Comparison of ENCODE assay signal across 16 mouse cellular contexts in the genomic region with DNA sequence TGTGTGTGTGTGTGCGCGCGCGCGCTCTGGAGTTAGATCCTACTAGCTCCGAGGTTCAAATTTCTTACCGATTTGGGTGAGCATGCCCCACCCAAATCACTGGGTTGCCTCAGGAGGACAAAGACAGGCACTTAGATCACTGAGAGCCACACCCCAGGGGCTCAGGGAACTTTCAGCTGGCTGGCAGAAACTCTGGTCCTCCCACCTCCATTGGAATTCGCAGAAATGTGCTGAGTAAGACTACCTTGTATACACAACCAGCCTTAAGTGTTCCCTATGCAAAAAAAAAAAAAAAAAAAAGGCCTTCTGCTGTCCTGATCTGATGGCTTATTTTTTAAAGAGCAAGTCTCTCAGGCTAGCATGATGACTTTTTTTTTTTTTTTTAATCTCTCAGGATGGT. TPM values are rescaled to one million over a fixed set of nuclear protein-coding genes. Genes with fewer than 3 reads are reported as not detected.
DNase-seq lines count a peak whose midpoint lies in the region; ATAC-seq lines count a peak whose summit lies in the region.
"Had no signal": no experiment of that assay in that cellular context is flagged by ENCODE, and none has a peak within 500 bp of the region (broad histone marks: within the 10 kb centered on the region; RNA-seq: fewer than 3 reads in every experiment).

No protein-coding gene starts in this region.

- no peak overlapping the region for H3K4me2 ChIP-seq in forebrain, embryonic 15.5 days (replicated peaks)
- no peak overlapping the region for H3K4me2 ChIP-seq in embryonic facial prominence, embryonic 15.5 days (replicated peaks)
- no peak overlapping the region for H3K4me2 ChIP-seq in stomach, embryonic 14.5 days (replicated peaks; ENCODE audit: low read depth, low read length)
- H3K4me2 ChIP-seq in forebrain, embryonic 12.5 days, result no peak overlapping the region
- H3K4me2 ChIP-seq: heart, embryonic 11.5 days; limb, embryonic 12.5 days had no signal

- 0 out of 2 replicates have a peak overlapping the region, but pooled peaks have one; percentile 35 for H3K27ac ChIP-seq in forebrain, embryonic 10.5 days
- no peak overlapping the region for H3K27ac ChIP-seq in forebrain, embryonic 15.5 days (replicated peaks)
- H3K27ac ChIP-seq in embryonic facial prominence, embryonic 15.5 days (replicated peaks), result no peak overlapping the region
- H3K27ac ChIP-seq in stomach, embryonic 14.5 days (ENCODE audit: low read length), result no peak overlapping the region
- H3K27ac ChIP-seq in forebrain, embryonic 12.5 days, result no peak overlapping the region
- H3K27ac ChIP-seq: limb, embryonic 12.5 days; macrophage had no signal

- peaks cover 48% of the 10 kb centered on the region for H3K4me1 ChIP-seq in forebrain, embryonic 10.5 days
- peaks cover 26% of the 10 kb centered on the region for H3K4me1 ChIP-seq in forebrain, embryonic 15.5 days
- H3K4me1 ChIP-seq in embryonic facial prominence, embryonic 15.5 days, result no peaks in the 10 kb centered on the region
- peaks cover 23% of the 10 kb centered on the region for H3K4me1 ChIP-seq in stomach, embryonic 14.5 days (ENCODE audit: control insufficient read depth, insufficient read depth, low read length)
- peaks cover 36% of the 10 kb centered on the region for H3K4me1 ChIP-seq in forebrain, embryonic 12.5 days

- no peaks in the 10 kb centered on the region for H3K9me3 ChIP-seq in forebrain, embryonic 10.5 days
- no peaks in the 10 kb centered on the region for H3K9me3 ChIP-seq in forebrain, embryonic 15.5 days
- no peaks in the 10 kb centered on the region for H3K9me3 ChIP-seq in embryonic facial prominence, embryonic 15.5 days (replicated peaks)
- no peaks in the 10 kb centered on the region for H3K9me3 ChIP-seq in stomach, embryonic 14.5 days (ENCODE audit: control insufficient read depth, low read depth, low read length)
- no peaks in the 10 kb centered on the region for H3K9me3 ChIP-seq in forebrain, embryonic 12.5 days
- H3K9me3 ChIP-seq: limb, embryonic 12.5 days had no signal

- peaks cover 9% of the 10 kb centered on the region; the same call in 1 of the 2 replicates for H3K27me3 ChIP-seq in forebrain, embryonic 10.5 days (ENCODE audit: poor library complexity, severe bottlenecking)
- H3K27me3 ChIP-seq in forebrain, embryonic 15.5 days, result no peaks in the 10 kb centered on the region
- H3K27me3 ChIP-seq in embryonic facial prominence, embryonic 15.5 days, result no peaks in the 10 kb centered on the region
- H3K27me3 ChIP-seq in stomach, embryonic 14.5 days (ENCODE audit: control insufficient read depth, insufficient read depth, low read length), result no peaks in the 10 kb centered on the region
- peaks cover 28% of the 10 kb centered on the region for H3K27me3 ChIP-seq in forebrain, embryonic 12.5 days
- H3K27me3 ChIP-seq: limb, embryonic 12.5 days had no signal

- no peak for DNase-seq in forebrain, embryonic 10.5 days (ENCODE audit: extremely low spot score, low spot score)
- peak; percentile 24 for DNase-seq in kidney, postnatal 10 days
- no peak for DNase-seq in kidney, postnatal 14 days
- no peak for DNase-seq in layer of hippocampus, adult 9-11 months
- DNase-seq: adrenal gland, adult 2 months; cerebellum, postnatal 25 days; layer of hippocampus, postnatal 36 days had no signal

- H3K9ac ChIP-seq in forebrain, embryonic 15.5 days (replicated peaks), result no peak overlapping the region
- H3K9ac ChIP-seq in embryonic facial prominence, embryonic 15.5 days, result no peak overlapping the region
- no peak overlapping the region for H3K9ac ChIP-seq in stomach, embryonic 14.5 days (replicated peaks; ENCODE audit: low read depth, low read length)
- no peak overlapping the region for H3K9ac ChIP-seq in forebrain, embryonic 12.5 days
- H3K9ac ChIP-seq: limb, embryonic 12.5 days had no signal

- no peak overlapping the region for H3K4me3 ChIP-seq in forebrain, embryonic 10.5 days
- no peak overlapping the region for H3K4me3 ChIP-seq in forebrain, embryonic 15.5 days
- H3K4me3 ChIP-seq in embryonic facial prominence, embryonic 15.5 days (replicated peaks), result no peak overlapping the region
- H3K4me3 ChIP-seq in stomach, embryonic 14.5 days (ENCODE audit: low read depth, low read length), result no peak overlapping the region
- H3K4me3 ChIP-seq in forebrain, embryonic 12.5 days (replicated peaks), result no peak overlapping the region
- H3K4me3 ChIP-seq: limb, embryonic 12.5 days had no signal

- no peak for ATAC-seq in forebrain, embryonic 15.5 days (replicated peaks)
- 0 out of 2 replicates have a peak, but pooled peaks have one; percentile 51 for ATAC-seq in embryonic facial prominence, embryonic 15.5 days (ENCODE audit: insufficient number of reproducible peaks, low FRiP score, low TSS enrichment, low read depth)
- ATAC-seq in stomach, embryonic 14.5 days (ENCODE audit: insufficient number of reproducible peaks, insufficient read depth, low FRiP score, low read depth), result 0 out of 2 replicates have a peak, but pooled peaks have one; percentile 15
- ATAC-seq in forebrain, embryonic 12.5 days (ENCODE audit: low FRiP score), result no peak
- ATAC-seq: intestine, postnatal 0 days; midbrain, embryonic 16.5 days had no signal

- H3K36me3 ChIP-seq in forebrain, embryonic 10.5 days (replicated peaks), result peaks cover 41% of the 10 kb centered on the region
- H3K36me3 ChIP-seq in forebrain, embryonic 15.5 days, result peaks cover 6% of the 10 kb centered on the region; the same call in 1 of the 2 replicates
- H3K36me3 ChIP-seq in embryonic facial prominence, embryonic 15.5 days, result no peaks in the 10 kb centered on the region; the same call in 1 of the 2 replicates
- H3K36me3 ChIP-seq in stomach, embryonic 14.5 days (ENCODE audit: control insufficient read depth, insufficient read depth, low read length), result no peaks in the 10 kb centered on the region
- peaks cover 10% of the 10 kb centered on the region for H3K36me3 ChIP-seq in forebrain, embryonic 12.5 days (replicated peaks)

- WGBS in forebrain, embryonic 10.5 days, result 60% methylated on average over 8 of the region's 8 CpGs
- WGBS in forebrain, embryonic 15.5 days, result 60% methylated on average over 8 of the region's 8 CpGs
- 38% methylated on average over 8 of the region's 8 CpGs for WGBS in embryonic facial prominence, embryonic 15.5 days
- 48% methylated on average over 8 of the region's 8 CpGs for WGBS in stomach, embryonic 14.5 days
- 54% methylated on average over 8 of the region's 8 CpGs for WGBS in forebrain, embryonic 12.5 days

RNA-seq across cellular contexts. Expression of gene Mtcl1, which starts 30.1 kb away (rescaled TPM):
- 25.5 and 28.4 TPM in 2 replicates for polyA plus RNA-seq in forebrain, embryonic 10.5 days (2016; fragmentation: Nextera tagmentation; extraction: Ambion mirVana)
- polyA plus RNA-seq in forebrain, embryonic 15.5 days (2015; fragmentation: Nextera tagmentation; extraction: Ambion mirVana), result 33.5 and 35.5 TPM in 2 replicates
- polyA plus RNA-seq in embryonic facial prominence, embryonic 15.5 days (2015; fragmentation: Nextera tagmentation; extraction: Ambion mirVana), result 5.3 and 5.8 TPM in 2 replicates
- polyA plus RNA-seq in stomach, embryonic 14.5 days (2014; fragmentation: Nextera tagmentation; extraction: Ambion mirVana), result 13.2 and 14.7 TPM in 2 replicates
- polyA plus RNA-seq in forebrain, embryonic 12.5 days (2016; fragmentation: Nextera tagmentation; extraction: Ambion mirVana), result 43.0 and 49.3 TPM in 2 replicates
- polyA plus RNA-seq: macrophage had no signal

Comparison
In these comparisons a context has a peak if more than half of its experiments do, and no peak if none do; other contexts are left out.
1. ATAC-seq: peak in embryonic facial prominence, embryonic 15.5 days (single experiment) and stomach, embryonic 14.5 days (single experiment); none in forebrain, embryonic 15.5 days (single experiment) and forebrain, embryonic 12.5 days (single experiment).